Mouse (Mus musculus) lung, postnatal 0 days (tissue): ENCODE measurements around the gene Mtif3. TPM values are rescaled to one million over a fixed set of nuclear protein-coding genes. Genes with fewer than 3 reads are reported as not detected.

Experiments used
- ATAC-seq: fragments of 200-750 bp; cut with Nextera tagmentation; 2 replicates; pipeline ENCODE4 v1.8.0; 2017; ENCODE audit warnings: moderate library complexity
- DNase-seq: peaks from one replicate; pipeline ENCODE4 v3.0.0-alpha.2; 2016; ENCODE audit warnings: low spot score
- H3K27ac ChIP-seq: fragments of 300-500 bp; sonication (generic); 2 replicates; pipeline ENCODE4 v1.5.1; 2014; ENCODE audit warnings: antibody characterized with exemption, mild to moderate bottlenecking, low read length, mixed read lengths
- H3K27me3 ChIP-seq: fragments of 300-500 bp; sonication (generic); replicated peaks from 2 replicates; pipeline ENCODE4 v1.6.1; 2014; ENCODE audit warnings: low read length, mixed read lengths; ENCODE audit not compliant: insufficient read depth
- H3K36me3 ChIP-seq: fragments of 300-500 bp; sonication (generic); 2 replicates; pipeline ENCODE4 v1.6.1; 2014; ENCODE audit warnings: low read length, mixed read lengths; ENCODE audit not compliant: insufficient read depth
- H3K4me1 ChIP-seq: fragments of 300-500 bp; sonication (generic); 2 replicates; pipeline ENCODE4 v1.6.1; 2014; ENCODE audit warnings: antibody characterized with exemption, low read depth, low read length, mixed read lengths; ENCODE audit not compliant: insufficient read depth
- H3K4me2 ChIP-seq: fragments of 300-500 bp; sonication (generic); replicated peaks from 2 replicates; pipeline ENCODE4 v1.6.1; 2014; ENCODE audit warnings: low read depth, mild to moderate bottlenecking, low read length, moderate library complexity, mixed read lengths
- H3K4me3 ChIP-seq: fragments of 300-500 bp; sonication (generic); 2 replicates; pipeline ENCODE4 v1.5.1; 2014; ENCODE audit warnings: low read depth, low read length
- H3K9ac ChIP-seq: fragments of 300-500 bp; sonication (generic); replicated peaks from 2 replicates; pipeline ENCODE4 v1.6.1; 2014; ENCODE audit warnings: low read depth, mild to moderate bottlenecking
- H3K9me3 ChIP-seq: fragments of 300-500 bp; sonication (generic); 2 replicates; pipeline ENCODE4 v1.6.1; 2016; ENCODE audit warnings: low read length, mixed read lengths
- CTCF ChIP-seq: IDR thresholded peaks from 2 replicates; pipeline ENCODE4 v1.5.1; 2016; ENCODE audit warnings: antibody characterized with exemption, mild to moderate bottlenecking
- EP300 ChIP-seq: IDR thresholded peaks from 2 replicates; pipeline ENCODE4 v1.6.1; 2016; ENCODE audit warnings: antibody characterized with exemption, mild to moderate bottlenecking, control low read depth
- WGBS: fragments of 180-500 bp; shearing (Covaris S2); extraction: QIAGEN DNeasy Blood & Tissue Kit; methylation state at CpG from one replicate; pipeline ENCODE4 v1.1.7; 2014; 5-methylcytosine and 5-hydroxymethylcytosine counted together
- polyA plus RNA-seq: library from polyadenylated mRNA; unstranded; fragments of >200 nt; fragmentation: Nextera tagmentation; extraction: Ambion mirVana; gene quantifications from 2 replicates; pipeline ENCODE4 v1.2.1, GENCODE M21; 2015

Mtif3 gene
- polyA plus RNA-seq, 1 experiment from 2014 or later = 19.2 TPM

DNA sequence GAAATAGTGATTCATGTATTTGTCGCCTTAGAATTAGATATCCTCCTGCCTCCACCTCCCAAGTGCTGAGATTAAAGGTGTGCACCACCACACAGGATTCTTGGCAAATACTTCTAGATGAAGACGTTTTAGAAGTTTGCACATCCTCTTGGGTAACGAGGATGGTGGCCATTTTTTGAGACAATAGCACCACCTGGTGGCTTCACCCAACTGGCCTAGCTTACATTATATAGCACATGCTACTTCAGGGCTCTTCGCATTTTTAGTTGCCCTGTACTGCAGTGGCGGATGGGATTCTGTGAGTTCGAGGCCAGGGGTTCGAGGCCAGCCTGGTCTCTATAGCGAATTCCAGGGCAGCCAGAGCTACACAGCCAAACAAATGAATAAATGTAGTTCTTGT, 59.2 kb downstream of the Mtif3 start:
- peak; percentile 94 for TF ChIP-seq CTCF
- TF ChIP-seq EP300 = no peak
- no peaks in the 10 kb centered on the region for H3K27me3 ChIP-seq
- H3K9ac ChIP-seq = no peak overlapping the region
- H3K4me1 ChIP-seq = no peaks in the 10 kb centered on the region
- no peaks in the 10 kb centered on the region for H3K36me3 ChIP-seq
- H3K4me2 ChIP-seq = no peak overlapping the region
- H3K4me3 ChIP-seq = no peak overlapping the region
- ATAC-seq (peak; percentile 68), DNase-seq (peak; percentile 85)
- 17% methylated on average over 8 of the region's 8 CpGs for WGBS
- H3K9me3 ChIP-seq = no peaks in the 10 kb centered on the region
- no peak overlapping the region for H3K27ac ChIP-seq

Other genes starting within 250 kb of the Mtif3 start
- gene Usp12, start 168.8 kb downstream of the Mtif3 start, polyA plus RNA-seq = 14.5 and 15.4 TPM in 2 replicates
- 474 and 489 TPM in 2 replicates for gene Rpl21, start 130.9 kb downstream of the Mtif3 start, polyA plus RNA-seq
- 101 and 138 TPM in 2 replicates for gene Rasl11a, start 118.7 kb downstream of the Mtif3 start, polyA plus RNA-seq
- 60.3 and 63.8 TPM in 2 replicates for gene Gtf3a, start 15.1 kb downstream of the Mtif3 start, polyA plus RNA-seq
- gene Lnx2, start 112.8 kb upstream of the Mtif3 start, polyA plus RNA-seq = 12.4 and 14.5 TPM in 2 replicates
- gene Polr1d, start 113.2 kb upstream of the Mtif3 start, polyA plus RNA-seq = 106 and 107 TPM in 2 replicates
- gene Gsx1, start 224.9 kb upstream of the Mtif3 start, polyA plus RNA-seq = not detected in 2 replicates